Mouse (Mus musculus): Measurements from ENCODE around the gene Bri3. TPM values are rescaled to one million over a fixed set of nuclear protein-coding genes. Genes with fewer than 3 reads are reported as not detected.
"Not testable (repeated sequence)": the region's sequence is repeated elsewhere in the genome, so short reads cannot be mapped to it uniquely, and the experiment has no call there.

Gene Bri3
- total and polyA plus RNA-seq, 3 experiments: 129 to 258 (median 152) TPM

DNA sequence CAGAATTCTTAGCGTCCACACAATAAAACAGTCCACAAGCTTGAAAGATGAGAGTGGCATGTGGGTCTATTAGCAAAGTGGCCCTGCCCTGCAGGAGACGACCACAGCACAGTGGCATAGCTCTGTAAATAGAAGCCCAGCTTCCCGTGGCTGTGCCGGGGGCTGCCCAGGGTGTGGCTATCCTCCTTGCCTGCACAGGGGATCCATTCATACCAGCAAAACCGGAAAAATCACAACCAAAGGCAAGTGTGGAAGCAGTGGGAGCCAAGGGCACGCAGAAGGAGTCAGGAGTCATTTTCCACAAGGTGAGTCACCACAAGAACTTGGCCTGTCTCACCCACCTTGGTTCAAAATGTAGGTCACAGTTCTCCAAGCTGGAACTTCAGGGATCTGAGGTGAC is 74.0 kb downstream of the Bri3 start:
- Histone ChIP-seq H3K9ac (ENCODE audit: low read depth, low read length) (no peak overlapping the region), H3K27me3 (ENCODE audit: control insufficient read depth, insufficient read depth, low read length) (no peaks in the 10 kb centered on the region), H3K27ac (no peak overlapping the region), H3K4me3 (no peak overlapping the region), H3K4me1 (ENCODE audit: control insufficient read depth, insufficient read depth, low read length) (peaks cover 10% of the 10 kb centered on the region), H3K36me3 (ENCODE audit: control insufficient read depth, insufficient read depth, low read length) (no peaks in the 10 kb centered on the region; the same call in 1 of the 2 replicates), H3K79me2 (replicated peaks; ENCODE audit: control insufficient read depth, insufficient read depth, low read length) (no peaks in the 10 kb centered on the region)
- DNase-seq: no peak
- WGBS: 36% methylated on average over 6 of the region's 6 CpGs
- intact Hi-C loops (cut with DNase I): no loop called here
- TF ChIP-seq POLR2A (IDR thresholded peaks at IDR 0.05; ENCODE audit: insufficient read depth, low read depth, low read length): no peak
- TF ChIP-seq CTCF (IDR thresholded peaks at IDR 0.05): no peak
- TF ChIP-seq EP300 (IDR thresholded peaks at IDR 0.05; ENCODE audit: insufficient read depth, low read depth, low read length): no peak

DNA sequence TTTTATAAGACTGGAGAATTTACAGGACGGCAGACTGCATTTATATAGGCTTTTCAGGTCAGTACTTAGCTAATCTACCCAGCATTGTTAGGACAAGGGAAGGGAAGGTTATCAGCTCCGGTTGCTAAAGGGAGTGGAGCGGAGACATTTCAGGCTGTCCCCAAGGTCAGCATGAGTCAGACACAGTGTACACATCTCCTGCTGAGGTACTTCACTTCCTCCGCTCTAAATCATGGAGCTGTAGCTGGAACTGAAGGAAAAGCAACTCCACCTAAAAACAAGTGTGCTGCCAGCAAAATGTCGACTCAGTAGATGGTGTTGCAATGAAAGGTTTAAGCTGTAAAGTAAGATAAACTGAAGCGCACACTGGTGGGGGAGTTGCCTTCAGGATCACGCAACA is 77.4 kb downstream of the Bri3 start:
- H3K27me3 ChIP-seq (ENCODE audit: control insufficient read depth, insufficient read depth, low read length): no peaks in the 10 kb centered on the region
- peaks cover 6% of the 10 kb centered on the region; the same call in 1 of the 2 replicates for H3K4me1 ChIP-seq (ENCODE audit: control insufficient read depth, insufficient read depth, low read length)
- no peaks in the 10 kb centered on the region; the same call in 1 of the 2 replicates for H3K36me3 ChIP-seq (ENCODE audit: control insufficient read depth, insufficient read depth, low read length)
- no peak for TF ChIP-seq CTCF (IDR thresholded peaks at IDR 0.05)
- 0 out of 2 replicates have a peak, but pooled peaks have one; percentile 16 for TF ChIP-seq EP300 (IDR thresholded peaks at IDR 0.05; ENCODE audit: insufficient read depth, low read depth, low read length)
- peak overlapping the region; percentile 47 for H3K27ac ChIP-seq
- peak in 1 of 2 experiments; percentile 25 for DNase-seq
- WGBS: 18% methylated on average over 7 of the region's 7 CpGs
- H3K79me2 ChIP-seq (replicated peaks; ENCODE audit: control insufficient read depth, insufficient read depth, low read length): no peaks in the 10 kb centered on the region
- intact Hi-C loops (cut with DNase I): no loop called here
- no peak overlapping the region for H3K9ac ChIP-seq (ENCODE audit: low read depth, low read length)
- H3K4me3 ChIP-seq: no peak overlapping the region

- 68% methylated on average over 3 of the region's 3 CpGs for WGBS
Measured at GRCm38 (mm10) chr5:144322717-144323116, 78.5 kb downstream of the Bri3 start.

DNA sequence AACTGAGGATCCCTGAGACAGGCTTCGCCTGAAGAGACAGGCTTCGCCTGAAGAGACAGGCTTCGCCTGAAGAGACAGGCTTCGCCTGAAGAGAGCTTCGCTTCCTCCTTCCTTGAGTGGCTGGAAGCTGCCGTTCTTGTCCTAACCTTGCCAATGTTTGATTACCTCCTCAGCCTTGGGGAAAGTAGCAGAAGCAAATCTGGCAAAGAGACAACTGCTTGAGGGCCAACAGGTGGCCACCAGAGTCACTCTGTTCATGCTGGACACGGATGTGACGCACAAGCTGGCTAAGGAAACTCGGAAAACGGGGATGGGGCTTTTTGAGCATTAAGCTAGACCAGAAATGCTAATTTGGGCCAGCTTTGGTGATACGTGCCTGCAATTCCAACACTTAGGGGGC is 89.8 kb downstream of the Bri3 start:
- Histone ChIP-seq H3K27ac (no peak overlapping the region), H3K9ac (ENCODE audit: low read depth, low read length) (no peak overlapping the region), H3K4me1 (ENCODE audit: control insufficient read depth, insufficient read depth, low read length) (no peaks in the 10 kb centered on the region; the same call in 1 of the 2 replicates), H3K79me2 (replicated peaks; ENCODE audit: control insufficient read depth, insufficient read depth, low read length) (no peaks in the 10 kb centered on the region), H3K4me3 (no peak overlapping the region), H3K27me3 (ENCODE audit: control insufficient read depth, insufficient read depth, low read length) (no peaks in the 10 kb centered on the region), H3K36me3 (ENCODE audit: control insufficient read depth, insufficient read depth, low read length) (no peaks in the 10 kb centered on the region)
- WGBS: 87% methylated on average over 11 of the region's 11 CpGs
- no peak for DNase-seq
- intact Hi-C loops (cut with DNase I): no loop called here
- TF ChIP-seq POLR2A (IDR thresholded peaks at IDR 0.05; ENCODE audit: insufficient read depth, low read depth, low read length) (no peak), CTCF (IDR thresholded peaks at IDR 0.05) (no peak), EP300 (IDR thresholded peaks at IDR 0.05; ENCODE audit: insufficient read depth, low read depth, low read length) (no peak)

More at GRCm38 (mm10) chr5:144322717-144323116, 78.5 kb downstream of the Bri3 start:
- TF ChIP-seq EP300 (IDR thresholded peaks at IDR 0.05; ENCODE audit: insufficient read depth, low read depth, low read length) (no peak), POLR2A (IDR thresholded peaks at IDR 0.05; ENCODE audit: insufficient read depth, low read depth, low read length) (no peak), CTCF (IDR thresholded peaks at IDR 0.05) (no peak)
- Histone ChIP-seq H3K9ac (ENCODE audit: low read depth, low read length) (no peak overlapping the region), H3K27me3 (ENCODE audit: control insufficient read depth, insufficient read depth, low read length) (no peaks in the 10 kb centered on the region), H3K4me3 (no peak overlapping the region), H3K27ac (no peak overlapping the region), H3K79me2 (replicated peaks; ENCODE audit: control insufficient read depth, insufficient read depth, low read length) (no peaks in the 10 kb centered on the region), H3K36me3 (ENCODE audit: control insufficient read depth, insufficient read depth, low read length) (no peaks in the 10 kb centered on the region; the same call in 1 of the 2 replicates), H3K4me1 (ENCODE audit: control insufficient read depth, insufficient read depth, low read length) (peaks cover 6% of the 10 kb centered on the region; the same call in 1 of the 2 replicates)
- intact Hi-C loops (cut with DNase I): no loop called here
- no peak for DNase-seq

DNA sequence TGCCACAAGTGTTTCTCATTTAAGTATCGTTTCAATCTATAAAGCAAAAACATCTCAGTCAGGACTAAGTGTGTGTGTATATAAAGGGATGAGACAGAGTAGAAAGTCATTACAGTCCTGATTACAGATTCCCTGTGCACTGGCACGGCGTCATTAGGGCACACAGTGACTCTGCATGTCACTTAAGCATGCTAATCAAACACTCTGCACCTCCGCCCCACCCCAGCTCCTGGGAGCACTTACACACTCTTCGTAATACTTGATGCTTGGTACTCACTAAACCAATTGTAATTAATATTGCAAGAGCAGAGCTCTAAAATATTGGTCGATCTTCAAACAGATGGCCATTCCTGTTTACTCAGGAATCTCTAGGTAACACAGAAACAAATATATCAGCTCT is 91.1 kb downstream of the Bri3 start:
- H3K4me3 ChIP-seq; H3K27me3 ChIP-seq (ENCODE audit: control insufficient read depth, insufficient read depth, low read length); H3K79me2 ChIP-seq (replicated peaks; ENCODE audit: control insufficient read depth, insufficient read depth, low read length); DNase-seq; H3K36me3 ChIP-seq (ENCODE audit: control insufficient read depth, insufficient read depth, low read length); H3K9ac ChIP-seq (ENCODE audit: low read depth, low read length); intact Hi-C loops (cut with DNase I); H3K27ac ChIP-seq; H3K4me1 ChIP-seq (ENCODE audit: control insufficient read depth, insufficient read depth, low read length): not testable (repeated sequence)
- 63% methylated on average over 6 of the region's 6 CpGs for WGBS

- no peak for DNase-seq
- 85% methylated on average over 1 of the region's 1 CpGs for WGBS
- Histone ChIP-seq H3K9ac (ENCODE audit: low read depth, low read length) (no peak overlapping the region), H3K4me3 (no peak overlapping the region), H3K27me3 (ENCODE audit: control insufficient read depth, insufficient read depth, low read length) (no peaks in the 10 kb centered on the region), H3K79me2 (replicated peaks; ENCODE audit: control insufficient read depth, insufficient read depth, low read length) (no peaks in the 10 kb centered on the region), H3K27ac (no peak overlapping the region), H3K36me3 (ENCODE audit: control insufficient read depth, insufficient read depth, low read length) (no peaks in the 10 kb centered on the region), H3K4me1 (ENCODE audit: control insufficient read depth, insufficient read depth, low read length) (no peaks in the 10 kb centered on the region; the same call in 1 of the 2 replicates)
- no peak for TF ChIP-seq EP300 (IDR thresholded peaks at IDR 0.05; ENCODE audit: insufficient read depth, low read depth, low read length)
- TF ChIP-seq CTCF (IDR thresholded peaks at IDR 0.05): no peak
- TF ChIP-seq POLR2A (IDR thresholded peaks at IDR 0.05; ENCODE audit: insufficient read depth, low read depth, low read length): no peak
- intact Hi-C loops (cut with DNase I): no loop called here
Measured at GRCm38 (mm10) chr5:144338787-144339186, 94.5 kb downstream of the Bri3 start.
